Mouse (Mus musculus) thymus, adult 2 months (tissue): ENCODE measurements around the gene Spert.

Experiments used
- CTCF ChIP-seq: fragments of 200-500 bp; IDR thresholded peaks from 2 replicates; pipeline ENCODE4 v1.5.1; 2012; ENCODE audit warnings: mild to moderate bottlenecking, control low read depth, low read length, moderate library complexity, borderline replicate concordance; ENCODE audit not compliant: control insufficient read depth, poor library complexity, insufficient read depth; ENCODE audit errors: extremely low read depth
- POLR2A ChIP-seq: fragments of 200-500 bp; IDR thresholded peaks from 2 replicates; pipeline ENCODE4 v1.6.1; 2012; ENCODE audit warnings: mild to moderate bottlenecking, low read length, control low read depth, moderate library complexity; ENCODE audit not compliant: control insufficient read depth, poor library complexity, insufficient read depth; ENCODE audit errors: extremely low read depth

DNA sequence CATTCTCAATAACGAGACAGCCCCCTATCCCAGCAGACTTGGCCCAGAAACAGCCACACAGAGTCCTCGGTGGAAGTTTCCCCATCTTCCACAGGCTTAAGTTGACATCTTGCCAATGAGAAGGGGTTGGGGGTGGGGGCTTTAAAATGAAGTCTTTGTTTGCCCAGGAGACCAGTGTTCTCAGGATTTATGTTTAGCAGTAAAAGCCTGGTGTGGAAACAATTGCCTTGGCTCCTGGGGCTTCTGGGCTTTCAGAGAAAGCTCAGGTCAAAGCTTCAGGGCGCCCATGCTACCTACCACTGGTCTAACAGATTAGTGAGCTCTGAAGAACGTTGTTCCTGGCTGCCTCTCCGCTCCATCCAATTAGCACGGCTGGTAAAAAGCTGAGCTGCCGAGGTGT is 43.2 kb upstream of the Spert start:
- no peak for TF ChIP-seq CTCF
- TF ChIP-seq POLR2A = no peak
